Mouse (Mus musculus): ENCODE results near the gene Xxylt1.

- TF ChIP-seq CTCF (IDR thresholded peaks at IDR 0.05; ENCODE audit: extremely low read depth, insufficient read depth, low read length) (no peak), POLR2A (IDR thresholded peaks at IDR 0.05; ENCODE audit: extremely low read depth, insufficient read depth, low read length) (no peak)
Measured at GRCm38 (mm10) chr16:31077396-31077795, 3.8 kb downstream of the Xxylt1 start.
